Mouse (Mus musculus): ENCODE measurements at regions not wholly inside any gene's neighbourhood (a gene's known extent, or its start where the extent isn't known, plus 50 kb on each side); places are given as distances from the start of the nearest gene placed in this dataset.

- TF ChIP-seq CTCF (IDR thresholded peaks at IDR 0.05; ENCODE audit: low read depth) = no peak
- TF ChIP-seq EP300 (IDR thresholded peaks at IDR 0.05; ENCODE audit: low read depth) = no peak
Observed at GRCm38 (mm10) chr11:89206788-89207187, 95.3 kb downstream of the Nog start.
